ENCODE assay signal across 9 mouse cellular contexts in genomic region chr5:119680329-119681010, GRCm38 (mm10). TPM values are rescaled to one million over a fixed set of nuclear protein-coding genes. Genes with fewer than 3 reads are reported as not detected.
DNase-seq lines count a peak whose midpoint lies in the region; ATAC-seq lines count a peak whose summit lies in the region.
"Had no signal": no experiment of that assay in that cellular context is flagged by ENCODE, and none has a peak within 500 bp of the region (broad histone marks: within the 10 kb centered on the region; RNA-seq: fewer than 3 reads in every experiment).

No protein-coding gene starts in this region.

- no peak for DNase-seq in heart, postnatal 36 days
- peak; percentile 69 for DNase-seq in ZHBTc4 (ENCODE audit: low read depth, low spot score)
- DNase-seq in thymus, adult 18-20 months = no peak
- DNase-seq in cerebellum, adult 11 months = no peak
- no peak for DNase-seq in cerebellum, postnatal 25 days

- WGBS in heart, embryonic 16.5 days = 23% methylated on average over 62 of the region's 62 CpGs
- WGBS in forebrain, embryonic 13.5 days = under 1% methylated on average over 62 of the region's 62 CpGs
- WGBS in lung, embryonic 15.5 days = 7% methylated on average over 62 of the region's 62 CpGs

- peaks cover 3% of the 10 kb centered on the region; the same call in 1 of the 2 replicates for H3K36me3 ChIP-seq in heart, embryonic 16.5 days (ENCODE audit: control insufficient read depth, insufficient read depth)
- H3K36me3 ChIP-seq in forebrain, embryonic 13.5 days (ENCODE audit: poor library complexity, severe bottlenecking) = no peaks in the 10 kb centered on the region
- peaks cover 6% of the 10 kb centered on the region; the same call in 1 of the 2 replicates for H3K36me3 ChIP-seq in lung, embryonic 15.5 days

- H3K27ac ChIP-seq in heart, embryonic 16.5 days (ENCODE audit: low read length) = no peak overlapping the region
- H3K27ac ChIP-seq in forebrain, embryonic 13.5 days = no peak overlapping the region
- peak overlapping the region; percentile 53 for H3K27ac ChIP-seq in lung, embryonic 15.5 days

- H3K27me3 ChIP-seq in heart, embryonic 16.5 days (ENCODE audit: control insufficient read depth, insufficient read depth, low read length) = peaks cover 89% of the 10 kb centered on the region
- H3K27me3 ChIP-seq in forebrain, embryonic 13.5 days = peaks cover 97% of the 10 kb centered on the region
- peaks cover 58% of the 10 kb centered on the region for H3K27me3 ChIP-seq in lung, embryonic 15.5 days

- no peaks in the 10 kb centered on the region; the same call in 1 of the 2 replicates for H3K4me1 ChIP-seq in heart, embryonic 16.5 days (ENCODE audit: control insufficient read depth, insufficient read depth, low read length)
- H3K4me1 ChIP-seq in forebrain, embryonic 13.5 days = peaks cover 6% of the 10 kb centered on the region
- H3K4me1 ChIP-seq in lung, embryonic 15.5 days = peaks cover 51% of the 10 kb centered on the region

- H3K9ac ChIP-seq in heart, embryonic 16.5 days (ENCODE audit: low read length) = no peak overlapping the region
- H3K9ac ChIP-seq in forebrain, embryonic 13.5 days = no peak overlapping the region; the same call in 1 of the 2 replicates
- peak overlapping the region; percentile 21 for H3K9ac ChIP-seq in lung, embryonic 15.5 days

- intact Hi-C loops in heart, postnatal 36 days (cut with DNase I) = no loop called here

- ATAC-seq in heart, embryonic 16.5 days (replicated peaks; ENCODE audit: extremely low read depth, insufficient read depth, low FRiP score) = 0 out of 2 replicates have a peak, but pooled peaks have one; percentile 37
- no peak for ATAC-seq in forebrain, embryonic 13.5 days
- 0 out of 2 replicates have a peak, but pooled peaks have one; percentile 28 for ATAC-seq in lung, embryonic 15.5 days (ENCODE audit: borderline replicate concordance, extremely low read depth, low FRiP score, low TSS enrichment)
- ATAC-seq: inflammation-experienced regulatory T-cells, adult 6 months had no signal

- H3K9me3 ChIP-seq in heart, embryonic 16.5 days (replicated peaks; ENCODE audit: control insufficient read depth, low read length) = no peaks in the 10 kb centered on the region
- no peaks in the 10 kb centered on the region for H3K9me3 ChIP-seq in forebrain, embryonic 13.5 days (replicated peaks)
- no peaks in the 10 kb centered on the region for H3K9me3 ChIP-seq in lung, embryonic 15.5 days

- H3K4me2 ChIP-seq in heart, embryonic 16.5 days (ENCODE audit: low read depth, low read length) = peak overlapping the region; percentile 22
- no peak overlapping the region for H3K4me2 ChIP-seq in forebrain, embryonic 13.5 days
- H3K4me2 ChIP-seq in lung, embryonic 15.5 days = peak overlapping the region; percentile 59

- peak overlapping the region; percentile 32 for H3K4me3 ChIP-seq in heart, embryonic 16.5 days (ENCODE audit: low read length)
- peak overlapping the region; percentile 9; the same call in 1 of the 2 replicates for H3K4me3 ChIP-seq in forebrain, embryonic 13.5 days
- H3K4me3 ChIP-seq in lung, embryonic 15.5 days = peak overlapping the region; percentile 34

RNA-seq across cellular contexts. Expression of gene Tbx3, which starts 10.0 kb away (rescaled TPM):
- 7.4 and 10.6 TPM in 2 replicates for polyA plus RNA-seq in heart, embryonic 16.5 days (2015; fragmentation: Nextera tagmentation; extraction: Ambion mirVana)
- 10 to 100 TPM; 10.5 to 11.5 TPM for total RNA-seq in heart, postnatal 36 days (2021)
- polyA plus RNA-seq in forebrain, embryonic 13.5 days (2015; fragmentation: Nextera tagmentation; extraction: Ambion mirVana) = 1.4 and 1.7 TPM in 2 replicates
- 59.7 and 63.9 TPM in 2 replicates for polyA plus RNA-seq in lung, embryonic 15.5 days (2015; fragmentation: Nextera tagmentation; extraction: Ambion mirVana)
